Mouse (Mus musculus): Measurements from ENCODE around the gene Gstp2.

Gene Gstp2

DNA sequence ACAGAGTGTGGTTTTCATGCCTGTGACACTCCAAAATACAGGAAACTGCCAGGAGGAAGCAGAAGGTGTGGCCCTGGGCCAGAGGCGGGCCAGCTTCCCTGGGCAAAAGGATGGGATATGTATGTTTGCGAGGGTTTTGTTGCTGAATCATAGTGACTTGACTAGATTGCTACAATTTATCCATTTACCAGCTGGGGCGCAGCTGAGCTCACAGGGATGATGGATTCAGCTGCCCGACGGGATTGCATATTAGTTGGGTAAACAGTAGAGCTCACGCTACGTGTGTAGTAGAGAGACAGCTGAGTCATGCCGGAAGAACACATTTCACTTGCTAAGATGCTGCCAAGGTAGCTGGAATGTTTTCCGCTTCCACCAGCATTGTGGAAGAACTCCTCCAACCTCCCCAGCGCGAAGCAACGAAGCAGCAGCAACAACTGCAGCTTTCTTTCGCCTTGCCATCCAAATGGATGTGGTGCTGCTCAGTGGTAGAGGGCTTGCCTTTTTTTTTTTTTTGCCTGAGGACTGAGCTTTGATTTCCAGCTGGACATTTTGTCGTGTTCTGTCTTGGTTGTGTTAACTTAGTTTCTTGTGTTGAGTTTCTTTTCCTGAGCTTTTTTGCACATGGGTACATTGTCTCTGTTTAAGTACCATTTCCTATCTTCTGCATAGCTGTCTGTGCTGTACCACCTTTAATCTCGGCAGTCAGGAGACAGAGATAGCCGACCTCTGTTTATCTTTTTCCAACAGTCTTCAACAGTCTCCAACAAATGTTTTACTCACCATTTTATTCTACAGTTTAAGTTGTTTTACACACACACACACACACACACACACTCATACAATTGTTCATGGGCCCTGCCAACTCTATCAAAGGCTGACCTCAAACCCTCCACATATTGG, at the start of gene Gstp2:
Gstp2 (minus strand) TSS at position 58 of the 900 bp plus-strand sequence.
- DNase-seq: peak; percentile 87 to 88

DNA sequence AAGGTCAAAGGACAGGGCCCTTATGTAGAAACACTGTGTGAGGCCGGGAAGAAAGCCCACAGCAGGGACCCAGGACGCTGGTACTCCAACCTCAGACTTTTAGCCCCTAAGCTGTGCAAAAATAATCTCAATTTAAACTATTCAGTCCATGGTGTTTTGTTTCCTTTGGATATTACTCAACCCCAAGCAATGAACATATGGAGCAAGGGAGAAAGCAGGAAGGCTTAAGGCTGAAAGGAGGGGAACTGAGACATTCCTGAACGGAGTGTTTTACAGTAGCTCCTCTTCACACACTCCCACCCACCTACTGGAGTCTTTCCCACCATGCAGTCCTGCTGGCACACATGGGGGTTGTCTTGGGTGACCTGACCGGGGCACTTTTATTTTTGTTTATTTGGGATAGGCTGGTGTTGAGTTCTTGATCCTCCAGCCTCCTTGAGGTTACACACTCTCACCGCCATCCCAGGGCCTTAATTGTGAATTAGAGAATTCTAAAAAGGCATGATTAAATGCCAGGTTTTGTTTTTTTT, 49.0 kb upstream of the Gstp2 start:
- no peak for DNase-seq

DNA sequence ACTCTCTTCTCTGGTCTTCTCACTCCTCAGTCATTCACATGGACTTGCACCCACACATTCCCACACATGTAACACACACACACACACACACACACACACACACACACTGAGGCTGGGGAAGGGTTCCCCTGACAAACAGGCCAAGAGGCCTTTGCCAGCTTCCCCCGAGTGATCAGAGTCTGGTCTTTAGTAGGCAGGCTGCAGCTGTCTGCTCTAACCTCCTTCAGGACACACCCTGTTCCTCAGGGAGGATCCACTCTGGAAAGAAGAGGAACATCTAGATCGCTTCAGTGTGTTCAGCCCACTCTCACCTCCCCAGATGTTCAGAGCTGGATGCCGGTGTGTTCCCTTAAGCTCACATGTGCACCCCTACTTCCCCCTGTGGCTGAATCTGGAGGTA, 48.5 kb upstream of the Gstp2 start:
- no peak for DNase-seq

DNA sequence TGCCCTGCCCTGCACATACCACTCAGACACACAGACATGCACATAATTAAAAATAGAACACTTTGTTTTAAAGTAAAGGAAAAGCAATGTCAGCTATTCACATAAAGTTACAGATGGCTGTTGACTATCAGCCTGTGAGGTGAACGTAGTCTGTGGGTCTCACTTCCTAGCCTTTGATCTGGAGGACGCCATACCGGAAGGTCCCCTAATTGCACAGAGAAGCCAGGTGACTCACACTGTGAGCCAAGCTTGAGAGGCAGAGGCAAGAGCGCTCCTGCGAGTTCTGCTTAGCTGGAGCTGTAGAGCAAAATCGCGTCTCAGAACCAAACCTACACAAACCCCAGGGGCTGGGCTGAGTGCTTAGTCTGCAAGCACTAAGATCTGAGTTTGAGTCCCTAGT, 47.9 kb upstream of the Gstp2 start:
- DNase-seq: no peak

DNA sequence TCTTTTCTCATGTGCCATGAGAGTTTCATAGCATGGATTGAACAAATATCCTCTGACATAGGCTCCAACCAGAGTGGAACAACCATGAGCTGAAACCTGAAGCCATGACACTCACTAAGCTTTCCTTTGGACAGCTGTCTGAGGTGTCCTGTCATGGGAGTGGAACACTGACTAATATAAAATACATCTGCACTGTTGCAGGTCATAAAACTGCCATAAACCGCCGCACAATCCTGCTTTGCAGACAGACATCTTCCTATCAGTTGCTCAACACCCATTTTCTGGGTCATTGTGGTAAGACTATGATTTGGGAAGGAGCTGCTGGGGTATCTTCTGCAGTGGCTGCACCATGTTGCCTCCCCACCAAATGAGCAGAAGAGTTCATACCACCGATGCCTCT, 46.9 kb upstream of the Gstp2 start:
- no peak for DNase-seq

DNA sequence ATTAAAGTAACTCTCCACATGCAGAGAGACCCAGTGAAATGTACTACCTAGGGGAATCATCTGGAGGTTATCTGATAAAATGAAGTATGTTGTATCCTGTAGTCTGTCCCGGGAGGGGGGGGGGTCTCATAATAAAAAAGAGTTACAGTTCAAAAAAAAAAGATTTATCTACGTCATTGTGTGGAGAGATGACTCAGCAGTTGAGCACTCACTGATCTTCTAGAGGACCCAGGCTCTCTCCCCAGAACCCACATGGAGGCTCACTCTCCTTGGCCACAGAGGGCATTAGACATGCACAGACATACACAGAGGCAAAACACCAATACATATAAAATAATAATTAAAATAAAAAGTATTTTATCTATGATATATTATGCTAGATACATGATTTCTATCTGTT, 45.6 kb upstream of the Gstp2 start:
- DNase-seq: no peak

DNA sequence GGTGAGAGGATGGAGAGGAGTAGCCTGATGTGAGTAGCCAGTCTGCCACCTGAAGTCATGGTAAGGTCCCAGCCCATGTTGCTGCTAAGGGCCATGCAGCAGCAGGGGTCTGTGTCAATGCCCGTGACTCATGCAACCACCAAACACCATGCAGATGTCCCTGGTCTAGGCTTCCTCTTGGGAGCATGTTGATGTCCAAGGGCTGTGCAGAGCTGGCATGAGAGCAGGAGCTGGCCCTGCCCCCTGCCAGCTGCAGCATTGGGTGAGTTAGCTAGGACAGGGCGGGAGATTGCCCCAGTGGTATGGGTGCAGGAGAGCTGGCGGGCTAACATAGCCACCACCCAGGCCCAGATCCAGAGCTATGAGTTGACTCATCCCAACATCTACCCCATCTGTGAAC, 44.6 kb upstream of the Gstp2 start:
- no peak for DNase-seq

DNA sequence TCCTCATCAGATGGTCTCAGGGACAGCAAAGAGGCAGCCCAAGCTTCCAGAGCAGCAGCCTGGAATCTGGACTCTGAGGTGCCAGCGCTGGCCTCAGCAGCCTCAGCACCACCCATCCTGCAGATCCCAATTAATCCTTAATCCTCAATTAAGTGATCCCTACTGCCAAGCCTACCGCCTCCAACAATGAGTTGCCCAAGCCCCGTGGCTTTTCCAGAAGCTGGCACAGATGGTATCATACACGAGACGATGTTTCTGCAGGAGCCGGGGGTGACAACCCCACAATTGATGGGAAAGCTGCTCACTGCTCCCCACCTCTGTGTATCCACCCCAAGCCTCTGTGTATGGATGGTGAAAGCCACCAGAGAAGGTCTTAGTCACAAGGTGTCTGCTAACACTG, 43.3 kb upstream of the Gstp2 start:
- no peak for DNase-seq

DNA sequence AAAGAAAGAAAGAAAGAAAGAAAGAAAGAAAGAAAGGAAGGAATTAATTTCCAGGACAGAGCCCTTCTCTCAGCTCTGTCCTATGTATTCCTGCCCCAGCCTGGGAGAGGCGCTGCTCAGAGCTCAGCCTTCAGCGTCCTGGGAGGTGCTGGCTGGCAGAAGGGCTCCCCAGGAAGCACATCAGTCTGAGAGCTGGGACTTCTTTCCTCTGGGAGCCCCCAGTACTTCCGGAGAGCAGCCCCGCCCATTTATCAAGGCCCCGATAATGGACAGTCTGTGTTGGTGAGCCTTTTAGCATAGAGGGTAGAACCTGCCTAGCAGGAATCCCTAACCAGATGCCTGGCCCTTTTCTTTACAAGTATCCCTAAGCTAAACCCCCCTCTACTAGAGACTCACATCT, 42.3 kb upstream of the Gstp2 start:
- DNase-seq: no peak

DNA sequence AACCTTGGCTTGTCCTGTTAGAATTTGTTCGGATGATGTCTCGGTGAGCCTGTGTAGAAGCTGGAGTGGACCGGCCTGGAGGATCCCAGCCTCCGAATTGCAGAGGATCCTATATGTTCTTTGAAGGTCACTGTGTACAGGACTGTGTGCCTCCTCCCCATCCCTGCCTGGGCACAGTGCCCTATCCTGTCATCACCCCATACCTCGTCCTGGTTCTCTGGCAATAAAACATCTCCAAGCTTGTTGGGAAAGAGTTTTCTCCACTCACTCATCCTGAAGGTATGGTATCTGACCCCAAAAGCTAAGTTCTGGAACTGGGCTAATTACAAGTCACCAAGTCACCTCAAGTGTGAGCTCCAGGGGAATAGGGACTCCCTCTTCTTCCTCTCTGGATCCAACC, 41.3 kb upstream of the Gstp2 start:
- DNase-seq: no peak

DNA sequence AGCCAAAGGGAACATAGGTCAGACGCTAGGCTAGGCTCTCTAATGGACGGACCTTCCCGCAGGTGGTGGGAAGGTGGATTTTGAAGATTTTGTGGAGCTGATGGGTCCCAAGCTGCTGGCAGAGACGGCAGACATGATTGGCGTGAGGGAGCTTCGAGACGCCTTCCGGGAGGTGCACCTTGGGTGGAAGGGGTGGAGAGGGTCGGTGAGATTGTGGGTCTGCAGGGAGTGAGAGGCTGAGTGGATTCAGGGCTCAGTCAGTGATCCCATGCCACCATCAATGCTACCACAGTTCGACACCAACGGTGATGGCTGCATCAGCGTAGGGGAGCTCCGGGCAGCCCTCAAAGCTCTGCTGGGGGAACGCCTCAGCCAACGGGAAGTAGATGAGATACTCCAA, 40.3 kb upstream of the Gstp2 start:
- no peak for DNase-seq

DNA sequence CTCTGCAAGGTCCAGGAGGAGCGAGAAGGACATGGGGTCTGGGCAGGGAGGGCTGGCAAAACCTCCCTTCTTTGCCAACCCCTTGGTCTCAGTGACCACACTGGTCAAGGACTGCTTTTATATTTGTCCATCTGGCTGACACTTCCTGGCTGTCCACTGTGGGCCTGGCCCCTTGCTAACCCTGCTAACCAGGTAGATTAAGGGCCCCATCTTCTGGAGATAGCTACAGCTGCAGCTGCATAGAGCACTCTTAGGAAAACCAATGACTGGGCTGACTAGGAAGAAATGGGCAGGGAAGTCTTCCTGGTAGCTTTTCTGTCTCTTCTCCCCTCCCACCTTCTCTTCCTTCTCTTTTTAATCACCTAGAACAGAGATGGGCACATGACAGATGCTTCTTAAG, 39.2 kb upstream of the Gstp2 start:
- DNase-seq: peak in 1 of 2 experiments; percentile 57

DNA sequence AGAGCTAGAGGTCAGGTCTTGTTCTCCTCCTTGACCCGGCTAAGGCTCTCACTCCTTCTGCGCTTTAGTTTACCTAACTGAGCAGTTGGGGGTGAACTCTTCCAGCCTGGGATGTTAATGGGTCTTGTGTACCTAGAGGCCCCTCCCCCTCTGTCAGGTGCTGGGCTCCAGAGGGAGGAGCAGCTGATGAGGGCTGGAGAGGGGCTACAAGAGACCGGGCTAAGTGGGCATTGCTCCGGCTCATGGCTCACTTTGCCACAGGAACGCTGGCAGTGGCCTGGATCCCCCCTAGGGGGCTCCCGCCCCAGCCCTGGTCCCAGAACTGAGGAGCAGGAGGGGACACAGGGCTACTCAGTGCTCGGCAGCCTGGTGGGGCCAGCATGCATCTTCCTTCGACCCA, 38.0 kb upstream of the Gstp2 start:
- no peak for DNase-seq

DNA sequence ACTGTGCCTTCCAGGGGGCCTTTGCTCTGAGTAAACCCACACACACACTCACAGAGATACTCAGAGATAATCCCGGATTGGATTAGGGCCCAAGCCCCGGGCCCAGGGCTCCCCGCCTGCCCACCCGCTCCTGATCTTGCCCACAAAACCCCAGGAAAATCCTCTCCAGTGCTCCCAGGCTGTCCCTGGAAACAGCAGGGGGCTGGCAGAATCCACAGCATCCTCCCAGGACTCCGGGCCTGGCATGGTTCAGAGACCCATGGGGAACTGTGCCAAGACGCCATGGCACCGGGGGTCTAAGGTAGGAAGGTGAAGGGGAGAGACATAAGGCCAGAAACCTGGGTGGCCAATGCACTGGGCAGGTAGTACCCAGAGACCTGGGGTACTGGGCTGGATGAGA, 37.5 kb upstream of the Gstp2 start:
- no peak for DNase-seq

DNA sequence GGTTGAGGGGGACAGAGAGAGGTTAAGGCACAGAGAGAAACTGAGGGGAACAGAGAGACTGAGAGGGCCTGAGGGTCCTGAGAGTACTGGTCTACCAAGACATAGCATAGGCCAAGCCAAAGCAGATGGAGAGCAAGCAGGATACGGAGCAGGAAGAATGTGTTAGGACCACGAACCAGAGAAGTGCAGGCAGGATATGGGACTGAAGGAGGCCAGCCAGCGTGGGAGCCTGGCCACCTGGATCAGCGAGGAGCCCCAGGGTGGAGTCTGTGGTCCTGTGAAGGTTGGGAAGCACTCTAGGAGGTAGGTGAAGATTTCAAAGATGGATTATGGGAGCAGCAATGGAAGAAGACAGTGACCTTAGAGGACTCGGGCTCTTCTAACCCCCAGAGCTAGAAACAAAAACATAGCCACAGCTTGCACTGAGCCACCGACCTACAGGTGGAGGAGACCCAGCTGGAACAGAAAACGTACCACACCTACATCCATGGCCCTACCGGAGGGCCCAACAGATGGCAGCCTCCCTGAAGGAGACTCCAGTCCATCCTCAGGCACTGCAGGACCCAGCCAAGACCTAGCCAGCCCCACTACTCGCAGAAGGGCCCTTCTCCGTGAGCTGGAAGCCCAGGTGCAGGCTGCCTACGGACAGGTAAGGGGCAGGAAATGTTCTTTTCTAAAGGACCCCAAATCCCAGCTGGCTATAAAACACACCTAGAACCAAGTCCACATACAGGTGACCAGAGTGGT, 36.6 kb upstream of the Gstp2 start:
- no peak for DNase-seq

DNA sequence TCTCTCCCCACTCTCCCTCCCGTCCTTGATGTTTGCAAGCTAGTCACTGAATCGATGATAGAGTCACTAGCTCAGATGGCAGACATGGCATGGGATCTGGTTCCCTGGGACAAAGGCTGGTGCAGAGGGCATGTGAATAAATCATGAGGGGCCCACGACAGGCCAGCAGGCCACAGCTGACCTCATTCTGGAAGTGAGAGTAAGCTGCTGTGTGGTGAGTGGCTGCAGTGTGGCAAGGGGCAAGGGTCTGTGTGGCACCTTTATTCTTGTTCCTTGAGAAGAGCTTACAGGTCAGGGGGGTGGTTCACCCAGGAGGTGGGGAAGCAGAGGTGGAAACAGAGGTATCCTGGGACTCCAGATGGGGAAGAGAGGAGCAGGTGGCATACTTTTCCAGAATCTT, 35.6 kb upstream of the Gstp2 start, which contains the start of gene Cabp2:
Cabp2 (plus strand) TSS at position 185 of the 400 bp plus-strand sequence.
- no peak for DNase-seq

DNA sequence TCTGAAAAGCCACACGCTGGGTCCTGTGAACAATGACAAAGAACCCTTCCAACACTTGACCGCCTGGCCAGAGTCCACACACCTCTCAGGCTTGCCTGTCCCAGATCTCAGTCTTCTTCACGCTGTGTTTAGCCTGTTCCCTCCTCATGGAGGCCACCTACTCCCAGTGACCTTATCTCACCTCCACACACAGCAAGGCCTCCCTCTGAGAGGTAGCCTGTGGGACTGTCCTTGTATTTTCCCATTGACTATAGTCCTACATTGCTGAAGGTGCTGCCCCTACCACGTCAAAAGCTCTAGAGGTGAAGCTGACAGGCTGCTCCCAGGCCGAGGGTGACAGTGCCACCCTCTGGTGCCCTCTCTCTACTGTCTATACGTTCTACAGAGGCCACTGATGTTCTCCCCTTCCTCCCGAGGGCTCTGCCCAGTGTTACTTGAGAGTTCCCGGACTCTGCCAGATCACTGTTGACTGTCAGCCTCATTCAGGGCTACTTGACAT, 34.7 kb upstream of the Gstp2 start:
- no peak for DNase-seq

DNA sequence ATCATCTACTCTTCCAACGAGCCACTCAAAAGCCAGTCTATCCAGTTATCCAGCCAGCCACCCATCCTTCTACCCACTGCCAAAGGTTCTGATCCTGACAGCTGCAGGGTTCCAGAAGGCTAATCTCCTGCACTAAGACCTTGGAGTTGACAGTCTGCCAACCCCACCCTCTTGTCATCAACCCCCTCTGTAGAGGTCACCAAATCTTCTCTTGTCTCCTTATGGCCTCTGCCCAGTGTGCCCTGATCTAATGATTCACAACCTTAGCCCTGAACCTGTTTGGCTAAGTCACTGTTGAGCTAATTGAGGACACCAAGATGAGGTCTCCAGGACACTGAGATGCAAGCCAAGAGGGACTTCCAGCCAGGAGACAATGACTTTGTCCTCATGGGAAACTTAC, 33.8 kb upstream of the Gstp2 start:
- DNase-seq: no peak

DNA sequence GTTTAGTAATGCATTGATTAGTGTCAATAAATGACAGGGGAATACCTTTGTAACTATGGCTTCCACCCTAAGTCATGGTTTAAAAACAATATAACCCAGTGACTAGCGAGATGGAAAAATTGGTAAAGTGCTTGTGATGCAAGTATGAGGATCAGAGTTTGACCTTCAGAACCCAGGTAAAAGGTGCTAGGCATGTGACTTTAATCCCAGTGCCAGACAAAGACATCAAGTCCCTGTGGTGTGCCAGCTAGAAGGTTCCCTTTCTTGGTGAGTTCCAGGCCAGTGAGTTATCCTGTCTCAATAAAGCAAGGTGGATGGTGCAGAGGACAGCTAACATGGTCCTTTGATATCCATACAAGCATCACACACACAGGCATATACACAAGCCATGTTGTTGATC, 29.7 kb upstream of the Gstp2 start:
- peak; percentile 56 to 66 for DNase-seq

DNA sequence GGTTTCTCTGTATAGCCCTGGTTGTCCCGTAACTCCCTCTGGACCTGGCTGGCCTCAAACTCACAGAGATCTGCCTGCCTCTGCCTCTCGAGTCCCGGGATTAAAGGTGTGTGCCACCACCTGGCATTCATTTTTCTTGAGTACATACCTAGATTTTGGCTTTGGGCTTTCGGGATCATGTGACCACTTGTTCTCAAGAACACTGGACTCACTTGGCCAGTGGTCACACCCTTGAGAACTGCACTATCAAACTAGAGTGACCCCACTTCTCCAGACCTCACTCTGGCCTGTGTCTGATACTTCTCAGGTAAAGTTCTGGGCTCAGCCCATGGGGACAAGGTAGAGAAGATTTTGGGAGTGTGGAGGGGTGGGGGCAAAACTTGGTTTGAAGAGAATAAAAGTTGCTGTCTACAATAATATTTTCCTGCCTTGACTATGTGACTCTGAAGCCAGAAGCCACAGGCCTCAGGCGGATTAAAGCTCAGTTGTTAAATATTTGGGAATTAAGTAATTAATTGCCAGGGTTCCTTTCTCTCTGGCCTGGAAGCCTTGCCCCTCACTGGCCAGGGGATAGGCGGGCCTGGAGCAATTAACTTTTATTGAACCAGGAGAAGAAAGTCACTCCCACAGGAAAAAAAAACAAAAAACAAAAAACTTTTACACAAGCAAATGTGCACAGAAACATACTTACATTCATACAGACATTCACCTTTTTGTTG, 27.0 kb upstream of the Gstp2 start:
- peak; percentile 51 to 56 for DNase-seq

DNA sequence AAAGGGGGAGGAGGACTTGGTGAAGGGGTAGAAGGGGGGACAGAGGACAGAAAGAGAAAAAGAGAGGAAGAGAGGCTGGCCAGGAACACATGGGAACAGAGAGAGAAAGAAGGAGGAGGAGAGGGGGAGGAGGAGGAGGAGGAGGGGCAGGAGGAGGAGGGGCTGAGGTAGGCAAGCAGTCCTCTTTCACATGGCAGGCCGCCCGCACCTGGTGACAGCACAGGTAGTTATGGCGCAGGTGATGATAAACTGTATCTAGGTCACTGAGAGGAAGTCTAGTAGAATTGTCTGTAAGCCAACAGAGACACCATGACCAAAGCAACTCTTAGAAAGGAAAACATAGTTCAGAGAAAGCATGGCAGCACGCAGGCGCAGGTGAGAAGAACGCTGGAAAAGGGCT, 25.6 kb upstream of the Gstp2 start:
- DNase-seq: no peak

DNA sequence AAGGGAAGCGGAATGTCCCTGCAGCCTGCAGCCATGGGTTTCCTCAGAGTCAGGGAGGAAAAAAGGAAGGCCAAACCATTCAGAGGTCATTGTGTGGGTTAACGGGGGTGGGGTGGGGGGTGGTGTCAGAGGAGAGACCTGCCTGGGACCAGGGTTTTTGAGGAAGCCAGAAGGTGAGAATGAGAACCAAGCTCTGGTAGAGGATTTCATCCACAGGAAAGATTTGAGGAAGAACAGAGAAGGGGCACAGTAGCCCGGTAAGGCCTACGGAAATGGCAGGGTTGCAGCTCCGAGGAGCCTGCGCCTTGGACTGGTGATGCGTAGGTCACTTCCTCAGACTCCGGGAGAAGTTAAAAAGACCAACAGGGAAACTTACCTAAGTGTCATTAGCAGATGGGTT, 24.9 kb upstream of the Gstp2 start:
- DNase-seq: no peak

DNA sequence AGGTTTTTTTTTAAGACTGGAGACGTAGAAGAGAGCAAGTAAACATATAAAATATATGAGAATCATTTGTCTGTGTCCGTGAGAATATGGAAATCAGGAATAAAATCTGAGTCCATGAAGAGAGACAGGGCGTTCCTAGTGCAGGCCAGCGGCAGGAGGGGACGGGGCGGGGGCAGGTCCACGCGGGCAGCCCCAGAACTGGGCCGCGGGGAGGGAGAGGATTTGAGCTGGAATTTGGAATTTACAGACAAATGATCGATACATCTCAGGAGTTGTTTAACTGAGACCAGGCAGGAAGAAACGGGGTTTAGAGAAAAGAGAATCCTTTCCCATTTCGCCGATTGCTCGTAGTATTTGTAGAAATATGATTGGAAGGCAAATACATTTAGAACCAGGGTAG, 24.5 kb upstream of the Gstp2 start:
- no peak for DNase-seq
